8 mouse cellular contexts compared by ENCODE assay signal in genomic region chr2:31760486-31760885, GRCm38 (mm10). TPM values are rescaled to one million over a fixed set of nuclear protein-coding genes. Genes with fewer than 3 reads are reported as not detected.
DNase-seq lines count a peak whose midpoint lies in the region; ATAC-seq and TF ChIP-seq lines count a peak whose summit lies in the region.

No protein-coding gene starts in this region.

- peaks cover 90% of the 10 kb centered on the region for H3K4me1 ChIP-seq in E14TG2a.4 (replicated peaks; ENCODE audit: low read depth, low read length)
- peaks cover 58% of the 10 kb centered on the region for H3K4me1 ChIP-seq in heart, embryonic 16.5 days (ENCODE audit: control insufficient read depth, insufficient read depth, low read length)

- no peaks in the 10 kb centered on the region for H3K9me3 ChIP-seq in E14TG2a.4 (ENCODE audit: low read length)
- no peaks in the 10 kb centered on the region for H3K9me3 ChIP-seq in heart, embryonic 16.5 days (replicated peaks; ENCODE audit: control insufficient read depth, low read length)

- H3K27me3 ChIP-seq in E14TG2a.4 (ENCODE audit: insufficient read depth, low read length): no peaks in the 10 kb centered on the region
- no peaks in the 10 kb centered on the region for H3K27me3 ChIP-seq in heart, embryonic 16.5 days (ENCODE audit: control insufficient read depth, insufficient read depth, low read length)

- H3K9ac ChIP-seq in heart, embryonic 16.5 days (ENCODE audit: low read length): peak overlapping the region; percentile 97

- H3K27ac ChIP-seq in heart, embryonic 16.5 days (ENCODE audit: low read length): peak overlapping the region; percentile 97
- H3K27ac ChIP-seq in macrophage: peak overlapping the region; percentile 80

- peak overlapping the region; percentile 88 for H3K4me2 ChIP-seq in heart, embryonic 16.5 days (ENCODE audit: low read depth, low read length)

- TF ChIP-seq CTCF in E14TG2a.4 (conservative IDR thresholded peaks at IDR 0.05; ENCODE audit: low read length): no peak

- DNase-seq in heart, adult 8-10 months (ENCODE audit: low spot score): peak; percentile 20
- no peak for DNase-seq in heart, adult 11 months
- DNase-seq in left cerebral cortex, adult 18-20 months (ENCODE audit: low spot score in 2 of 2): no peak
- DNase-seq in cerebellum, adult 9-10 months: no peak
- DNase-seq in frontal cortex, postnatal 25 days (ENCODE audit: low spot score in 2 of 2): no peak

- WGBS in heart, embryonic 16.5 days: 0% methylated on average over 1 of the region's 1 CpGs
- WGBS in macrophage (ENCODE audit: missing documents): 0% methylated on average over 1 of the region's 1 CpGs

- H3K4me3 ChIP-seq in E14TG2a.4 (replicated peaks; ENCODE audit: low read length): peak overlapping the region; percentile 86
- H3K4me3 ChIP-seq in heart, embryonic 16.5 days (ENCODE audit: low read length): peak overlapping the region; percentile 66
- H3K4me3 ChIP-seq in macrophage (ENCODE audit: inconsistent target): peak overlapping the region; percentile 86

- H3K79me2 ChIP-seq in macrophage (ENCODE audit: inconsistent target): peaks cover 95% of the 10 kb centered on the region

- H3K36me3 ChIP-seq in E14TG2a.4 (ENCODE audit: insufficient read depth, low read length) (no peaks in the 10 kb centered on the region), macrophage (ENCODE audit: inconsistent target) (no peaks in the 10 kb centered on the region)
- H3K36me3 ChIP-seq in heart, embryonic 16.5 days (ENCODE audit: control insufficient read depth, insufficient read depth): no peaks in the 10 kb centered on the region

- ATAC-seq in heart, embryonic 16.5 days (replicated peaks; ENCODE audit: extremely low read depth, insufficient read depth, low FRiP score): no peak

RNA-seq across cellular contexts. Expression of gene Qrfp, which starts 49.9 kb away (rescaled TPM):
- total RNA-seq in heart, adult 8-10 months (2022): not detected
- 0.14 and 0.22 TPM in 2 replicates for polyA plus RNA-seq in heart, embryonic 16.5 days (2015; fragmentation: Nextera tagmentation; extraction: Ambion mirVana)
- total RNA-seq in macrophage (2018; cell fraction: chromatin; rRNA removed): not detected
- total RNA-seq in macrophage (2018; cell fraction: cytosol; rRNA removed): not detected
- not detected for total RNA-seq in macrophage (2018; cell fraction: nucleus; rRNA removed)
- not detected in 3 replicates for polyA plus RNA-seq in macrophage (2018)
- not detected for total RNA-seq in left cerebral cortex, adult 18-20 months (2021)
